Mouse (Mus musculus) retina, adult 2 months (tissue): ENCODE results near the gene Vamp2.

ENCODE experiments used
- DNase-seq: peaks from one replicate; pipeline ENCODE4 v3.0.0-alpha.2; 2012; ENCODE audit warnings: low read depth, low spot score

The Vamp2 gene

GRCm38 (mm10) chr11:69099177-69099914, 11.1 kb downstream of the Vamp2 start:
- no peak for DNase-seq

- DNase-seq = peak; percentile 80
These were observed 11.6 kb downstream of the Vamp2 start for GRCm38 (mm10) chr11:69099915-69100345.

GRCm38 (mm10) chr11:69100639-69101360, 12.5 kb downstream of the Vamp2 start:
- DNase-seq = no peak

GRCm38 (mm10) chr11:69101604-69102402, 13.5 kb downstream of the Vamp2 start:
- no peak for DNase-seq

- DNase-seq = no peak
These were observed 14.1 kb downstream of the Vamp2 start for GRCm38 (mm10) chr11:69102403-69102725.

- DNase-seq = no peak
These were observed 14.8 kb downstream of the Vamp2 start for GRCm38 (mm10) chr11:69103121-69103520.

GRCm38 (mm10) chr11:69103531-69104435, 15.5 kb downstream of the Vamp2 start:
- no peak for DNase-seq

- no peak for DNase-seq
These were observed 16.2 kb downstream of the Vamp2 start for GRCm38 (mm10) chr11:69104487-69104886.

- no peak for DNase-seq
These were observed 16.9 kb downstream of the Vamp2 start for GRCm38 (mm10) chr11:69105227-69105626.

GRCm38 (mm10) chr11:69105796-69106195, 17.5 kb downstream of the Vamp2 start:
- no peak for DNase-seq

GRCm38 (mm10) chr11:69106299-69106698, 18.0 kb downstream of the Vamp2 start:
- no peak for DNase-seq

GRCm38 (mm10) chr11:69106842-69107241, 18.6 kb downstream of the Vamp2 start:
- no peak for DNase-seq

- DNase-seq = no peak
These were observed 19.4 kb downstream of the Vamp2 start for GRCm38 (mm10) chr11:69107676-69108075.

- no peak for DNase-seq
These were observed 19.9 kb downstream of the Vamp2 start for GRCm38 (mm10) chr11:69108223-69108622.

GRCm38 (mm10) chr11:69109032-69109900, 21.0 kb downstream of the Vamp2 start:
- DNase-seq = no peak

- DNase-seq = no peak
These were observed 22.2 kb downstream of the Vamp2 start for GRCm38 (mm10) chr11:69110319-69111046.

- DNase-seq = no peak
These were observed 22.9 kb downstream of the Vamp2 start for GRCm38 (mm10) chr11:69111051-69111810.

- DNase-seq = no peak
These were observed 23.6 kb downstream of the Vamp2 start for GRCm38 (mm10) chr11:69111865-69112264.

GRCm38 (mm10) chr11:69114018-69114417, 25.7 kb downstream of the Vamp2 start:
- DNase-seq = no peak
